Mouse (Mus musculus) lung, postnatal 36 days (tissue): ENCODE data around the gene Arid5a.

Experiments used
- DNase-seq: peaks from one replicate; pipeline ENCODE4 v3.0.0; 2022; ENCODE audit warnings: mixed read lengths

Gene Arid5a

GRCm38 (mm10) chr1:36326815-36327214 lies 19.3 kb downstream of the Arid5a start:
- DNase-seq: no peak

- no peak for DNase-seq
Observed at GRCm38 (mm10) chr1:36331743-36332142, 24.2 kb downstream of the Arid5a start.

- DNase-seq: no peak
Observed at GRCm38 (mm10) chr1:36332955-36333887, 25.7 kb downstream of the Arid5a start.

- DNase-seq: no peak
Observed at GRCm38 (mm10) chr1:36342547-36342946, 35.0 kb downstream of the Arid5a start.

GRCm38 (mm10) chr1:36352351-36352750 lies 44.8 kb downstream of the Arid5a start:
- DNase-seq: no peak

- DNase-seq: no peak
Observed at GRCm38 (mm10) chr1:36356955-36357695, 49.6 kb downstream of the Arid5a start.

- no peak for DNase-seq
Observed at GRCm38 (mm10) chr1:36367698-36368097, 60.2 kb downstream of the Arid5a start.

- DNase-seq: peak; percentile 57
Observed at GRCm38 (mm10) chr1:36368112-36368968, 60.8 kb downstream of the Arid5a start.

- DNase-seq: peak; percentile 86
Observed at GRCm38 (mm10) chr1:36368969-36369645, 61.6 kb downstream of the Arid5a start, which contains the start of gene Kansl3. Gene Kansl3, minus strand, starts transcription at chr1:36369181.

GRCm38 (mm10) chr1:36370918-36371317 lies 63.4 kb downstream of the Arid5a start:
- no peak for DNase-seq

- no peak for DNase-seq
Observed at GRCm38 (mm10) chr1:36371934-36372845, 64.7 kb downstream of the Arid5a start, which contains the start of gene Fer1l5. Gene Fer1l5, plus strand, starts transcription at chr1:36372291.
